Mouse (Mus musculus) thymus, adult 2 months (tissue): ENCODE measurements around the gene Fosl1.

ENCODE experiments used
- CTCF ChIP-seq: fragments of 200-500 bp; IDR thresholded peaks from 2 replicates; pipeline ENCODE4 v1.5.1; 2012; ENCODE audit warnings: mild to moderate bottlenecking, control low read depth, low read length, moderate library complexity, borderline replicate concordance; ENCODE audit not compliant: control insufficient read depth, poor library complexity, insufficient read depth; ENCODE audit errors: extremely low read depth
- POLR2A ChIP-seq: fragments of 200-500 bp; IDR thresholded peaks from 2 replicates; pipeline ENCODE4 v1.6.1; 2012; ENCODE audit warnings: mild to moderate bottlenecking, low read length, control low read depth, moderate library complexity; ENCODE audit not compliant: control insufficient read depth, poor library complexity, insufficient read depth; ENCODE audit errors: extremely low read depth

DNA sequence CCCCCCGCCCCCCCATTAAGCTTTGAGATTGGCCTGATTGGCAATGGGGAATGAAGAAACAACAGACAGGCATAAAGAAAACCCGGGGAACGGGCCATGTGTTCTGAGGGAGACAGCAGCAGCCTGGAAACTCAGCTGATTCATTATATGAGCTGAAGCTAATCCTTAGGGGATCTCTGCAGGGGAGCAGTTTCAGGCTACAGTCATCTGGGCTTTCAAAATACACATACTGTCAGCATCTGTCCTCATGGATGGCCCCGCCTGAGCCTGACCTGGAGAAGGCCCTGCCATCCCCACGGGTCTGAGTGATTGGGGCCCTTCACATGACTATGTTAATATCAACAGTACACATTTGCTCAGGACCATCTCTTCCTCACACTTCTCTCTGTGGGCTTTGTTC is 24.5 kb downstream of the Fosl1 start:
- TF ChIP-seq CTCF (no peak), POLR2A (no peak)
